Mouse (Mus musculus): ENCODE results near the gene Pde11a. TPM values are rescaled to one million over a fixed set of nuclear protein-coding genes. Genes with fewer than 3 reads are reported as not detected.

Gene Pde11a
- total and polyA plus RNA-seq, 2 experiments = not detected

DNA sequence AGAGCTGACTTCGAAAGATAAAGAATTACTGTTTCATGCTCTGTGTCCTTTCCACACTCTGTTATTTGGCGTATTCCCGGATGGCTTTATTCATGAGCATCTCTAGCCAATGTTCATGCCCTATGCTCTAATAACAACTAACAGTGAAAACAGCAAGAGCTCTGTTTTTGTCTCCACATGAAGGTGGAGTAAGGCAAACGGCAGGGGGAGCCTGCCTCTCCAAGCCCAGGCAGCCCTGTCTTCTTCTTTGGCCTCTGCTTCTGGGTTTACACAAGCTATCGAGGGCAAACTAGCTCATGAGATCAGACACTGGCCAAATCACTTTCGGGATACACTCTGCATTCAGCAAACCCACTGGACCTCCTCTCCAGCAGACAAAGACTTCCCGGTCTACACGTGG is 241.3 kb downstream of the Pde11a start:
- Histone ChIP-seq H3K4me3 (ENCODE audit: insufficient read depth, low read depth, low read length) (no peak overlapping the region), H3K27me3 (ENCODE audit: control insufficient read depth, insufficient read depth, low read length) (no peaks in the 10 kb centered on the region), H3K9ac (ENCODE audit: low read depth, low read length) (no peak overlapping the region), H3K4me1 (ENCODE audit: control insufficient read depth, insufficient read depth, low read length) (no peaks in the 10 kb centered on the region), H3K27ac (replicated peaks; ENCODE audit: insufficient read depth, low read depth, low read length) (no peak overlapping the region), H3K79me2 (ENCODE audit: control insufficient read depth, insufficient read depth, low read length) (no peaks in the 10 kb centered on the region), H3K36me3 (ENCODE audit: control insufficient read depth, insufficient read depth, low read length) (no peaks in the 10 kb centered on the region)
- TF ChIP-seq CTCF (IDR thresholded peaks at IDR 0.05; ENCODE audit: low read depth, low read length) = no peak
- no peak for TF ChIP-seq POLR2A (IDR thresholded peaks at IDR 0.05; ENCODE audit: extremely low read depth, insufficient read depth, low read length)
- 58% methylated on average over 8 of the region's 8 CpGs for WGBS
- DNase-seq (ENCODE audit: extremely low read depth, low read depth, low spot score) = no peak

DNA sequence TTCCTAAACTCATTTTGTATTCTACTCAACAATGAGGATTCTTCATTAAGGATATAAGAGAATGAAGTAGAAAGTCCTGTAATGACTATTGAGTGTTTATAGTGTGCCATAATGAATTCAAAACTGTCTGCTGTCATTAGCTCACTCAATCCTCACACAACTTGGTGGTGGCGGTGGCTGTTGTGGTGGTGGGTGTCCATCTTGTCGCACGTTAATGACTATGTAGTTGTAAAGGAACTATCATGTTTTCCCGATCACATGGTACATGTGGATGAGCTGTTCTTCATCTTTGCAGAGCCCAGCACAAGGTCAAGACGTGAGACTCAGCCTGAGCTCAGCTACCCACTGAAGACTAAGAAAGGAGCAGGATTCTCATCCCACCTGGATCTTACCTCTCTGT is 242.7 kb downstream of the Pde11a start:
- 92% methylated on average over 5 of the region's 5 CpGs for WGBS

GRCm38 (mm10) chr2:76090506-76090905 is 248.1 kb downstream of the Pde11a start:
- TF ChIP-seq CTCF (IDR thresholded peaks at IDR 0.05; ENCODE audit: low read depth, low read length) = no peak
- no peak for TF ChIP-seq POLR2A (IDR thresholded peaks at IDR 0.05; ENCODE audit: extremely low read depth, insufficient read depth, low read length)

More for the DNA sequence above, 242.7 kb downstream of the Pde11a start:
- no peaks in the 10 kb centered on the region for H3K4me1 ChIP-seq (ENCODE audit: control insufficient read depth, insufficient read depth, low read length)
- H3K9ac ChIP-seq (ENCODE audit: low read depth, low read length) = no peak overlapping the region
- TF ChIP-seq CTCF (IDR thresholded peaks at IDR 0.05; ENCODE audit: low read depth, low read length) (no peak), POLR2A (IDR thresholded peaks at IDR 0.05; ENCODE audit: extremely low read depth, insufficient read depth, low read length) (no peak)
- no peaks in the 10 kb centered on the region for H3K36me3 ChIP-seq (ENCODE audit: control insufficient read depth, insufficient read depth, low read length)
- no peaks in the 10 kb centered on the region for H3K27me3 ChIP-seq (ENCODE audit: control insufficient read depth, insufficient read depth, low read length)
- H3K79me2 ChIP-seq (ENCODE audit: control insufficient read depth, insufficient read depth, low read length) = no peaks in the 10 kb centered on the region
- no peak overlapping the region for H3K27ac ChIP-seq (replicated peaks; ENCODE audit: insufficient read depth, low read depth, low read length)
- no peak for DNase-seq (ENCODE audit: extremely low read depth, low read depth, low spot score)
- no peak overlapping the region for H3K4me3 ChIP-seq (ENCODE audit: insufficient read depth, low read depth, low read length)

GRCm38 (mm10) chr2:76088844-76089243 is 249.7 kb downstream of the Pde11a start:
- H3K27me3 ChIP-seq (ENCODE audit: control insufficient read depth, insufficient read depth, low read length) = no peaks in the 10 kb centered on the region
- DNase-seq (ENCODE audit: extremely low read depth, low read depth, low spot score) = peak; percentile 12
- H3K79me2 ChIP-seq (ENCODE audit: control insufficient read depth, insufficient read depth, low read length) = no peaks in the 10 kb centered on the region
- no peak overlapping the region for H3K27ac ChIP-seq (replicated peaks; ENCODE audit: insufficient read depth, low read depth, low read length)
- WGBS = 58% methylated on average over 4 of the region's 4 CpGs
- no peaks in the 10 kb centered on the region for H3K4me1 ChIP-seq (ENCODE audit: control insufficient read depth, insufficient read depth, low read length)
- no peaks in the 10 kb centered on the region for H3K36me3 ChIP-seq (ENCODE audit: control insufficient read depth, insufficient read depth, low read length)
- no peak for TF ChIP-seq CTCF (IDR thresholded peaks at IDR 0.05; ENCODE audit: low read depth, low read length)
- TF ChIP-seq POLR2A (IDR thresholded peaks at IDR 0.05; ENCODE audit: extremely low read depth, insufficient read depth, low read length) = no peak
- no peak overlapping the region for H3K9ac ChIP-seq (ENCODE audit: low read depth, low read length)
- H3K4me3 ChIP-seq (ENCODE audit: insufficient read depth, low read depth, low read length) = no peak overlapping the region

More at GRCm38 (mm10) chr2:76090506-76090905, 248.1 kb downstream of the Pde11a start:
- Histone ChIP-seq H3K27ac (replicated peaks; ENCODE audit: insufficient read depth, low read depth, low read length) (no peak overlapping the region), H3K27me3 (ENCODE audit: control insufficient read depth, insufficient read depth, low read length) (no peaks in the 10 kb centered on the region), H3K9ac (ENCODE audit: low read depth, low read length) (no peak overlapping the region), H3K4me1 (ENCODE audit: control insufficient read depth, insufficient read depth, low read length) (no peaks in the 10 kb centered on the region), H3K79me2 (ENCODE audit: control insufficient read depth, insufficient read depth, low read length) (no peaks in the 10 kb centered on the region), H3K36me3 (ENCODE audit: control insufficient read depth, insufficient read depth, low read length) (no peaks in the 10 kb centered on the region), H3K4me3 (ENCODE audit: insufficient read depth, low read depth, low read length) (no peak overlapping the region)
- no peak for DNase-seq (ENCODE audit: extremely low read depth, low read depth, low spot score)

GRCm38 (mm10) chr2:76088413-76088812 is 250.2 kb downstream of the Pde11a start:
- WGBS = 39% methylated on average over 5 of the region's 5 CpGs
- Histone ChIP-seq H3K4me1 (ENCODE audit: control insufficient read depth, insufficient read depth, low read length) (no peaks in the 10 kb centered on the region), H3K4me3 (ENCODE audit: insufficient read depth, low read depth, low read length) (no peak overlapping the region), H3K27me3 (ENCODE audit: control insufficient read depth, insufficient read depth, low read length) (no peaks in the 10 kb centered on the region), H3K9ac (ENCODE audit: low read depth, low read length) (no peak overlapping the region), H3K27ac (replicated peaks; ENCODE audit: insufficient read depth, low read depth, low read length) (no peak overlapping the region), H3K36me3 (ENCODE audit: control insufficient read depth, insufficient read depth, low read length) (no peaks in the 10 kb centered on the region), H3K79me2 (ENCODE audit: control insufficient read depth, insufficient read depth, low read length) (no peaks in the 10 kb centered on the region)
- TF ChIP-seq POLR2A (IDR thresholded peaks at IDR 0.05; ENCODE audit: extremely low read depth, insufficient read depth, low read length) (no peak), CTCF (IDR thresholded peaks at IDR 0.05; ENCODE audit: low read depth, low read length) (no peak)
- DNase-seq (ENCODE audit: extremely low read depth, low read depth, low spot score) = peak; percentile 8

DNA sequence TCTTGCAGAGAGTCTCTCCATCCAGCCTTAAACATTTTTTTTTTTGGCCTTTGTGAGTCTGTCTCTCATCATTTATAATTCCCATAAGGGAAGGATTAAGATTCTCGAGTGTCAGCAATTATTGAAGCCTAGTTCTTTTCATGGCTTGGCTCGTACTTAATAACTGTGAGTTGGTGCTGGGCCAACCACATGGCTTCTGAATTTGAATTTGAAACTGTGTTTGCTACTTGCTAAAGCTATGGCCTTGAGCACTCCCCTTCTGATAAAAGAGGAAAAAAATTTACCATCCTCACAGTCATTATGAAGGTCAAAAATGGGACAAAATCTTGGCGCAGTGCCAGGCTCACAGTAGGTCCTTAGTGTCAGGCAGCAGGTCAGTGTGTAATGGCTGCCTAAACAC is 251.4 kb downstream of the Pde11a start:
- DNase-seq (ENCODE audit: extremely low read depth, low read depth, low spot score) = peak; percentile 17
- no peaks in the 10 kb centered on the region for H3K36me3 ChIP-seq (ENCODE audit: control insufficient read depth, insufficient read depth, low read length)
- H3K79me2 ChIP-seq (ENCODE audit: control insufficient read depth, insufficient read depth, low read length) = no peaks in the 10 kb centered on the region
- no peaks in the 10 kb centered on the region for H3K4me1 ChIP-seq (ENCODE audit: control insufficient read depth, insufficient read depth, low read length)
- no peak overlapping the region for H3K4me3 ChIP-seq (ENCODE audit: insufficient read depth, low read depth, low read length)
- TF ChIP-seq CTCF (IDR thresholded peaks at IDR 0.05; ENCODE audit: low read depth, low read length) = no peak
- no peak for TF ChIP-seq POLR2A (IDR thresholded peaks at IDR 0.05; ENCODE audit: extremely low read depth, insufficient read depth, low read length)
- H3K27me3 ChIP-seq (ENCODE audit: control insufficient read depth, insufficient read depth, low read length) = no peaks in the 10 kb centered on the region
- no peak overlapping the region for H3K9ac ChIP-seq (ENCODE audit: low read depth, low read length)
- no peak overlapping the region for H3K27ac ChIP-seq (replicated peaks; ENCODE audit: insufficient read depth, low read depth, low read length)
- 61% methylated on average over 3 of the region's 3 CpGs for WGBS
